Mouse (Mus musculus) T-helper 2 cell (primary cell): Measurements from ENCODE around the gene Inpp4b.

Experiments used
- in situ Hi-C: fragments of 300-600 bp; cut with MboI, MseI; formaldehyde crosslinking; loops from one replicate; pipeline ENCODE4 v1.15.1; 2025; ENCODE audit warnings: high pct_unique_total_duplicates

Inpp4b gene

DNA sequence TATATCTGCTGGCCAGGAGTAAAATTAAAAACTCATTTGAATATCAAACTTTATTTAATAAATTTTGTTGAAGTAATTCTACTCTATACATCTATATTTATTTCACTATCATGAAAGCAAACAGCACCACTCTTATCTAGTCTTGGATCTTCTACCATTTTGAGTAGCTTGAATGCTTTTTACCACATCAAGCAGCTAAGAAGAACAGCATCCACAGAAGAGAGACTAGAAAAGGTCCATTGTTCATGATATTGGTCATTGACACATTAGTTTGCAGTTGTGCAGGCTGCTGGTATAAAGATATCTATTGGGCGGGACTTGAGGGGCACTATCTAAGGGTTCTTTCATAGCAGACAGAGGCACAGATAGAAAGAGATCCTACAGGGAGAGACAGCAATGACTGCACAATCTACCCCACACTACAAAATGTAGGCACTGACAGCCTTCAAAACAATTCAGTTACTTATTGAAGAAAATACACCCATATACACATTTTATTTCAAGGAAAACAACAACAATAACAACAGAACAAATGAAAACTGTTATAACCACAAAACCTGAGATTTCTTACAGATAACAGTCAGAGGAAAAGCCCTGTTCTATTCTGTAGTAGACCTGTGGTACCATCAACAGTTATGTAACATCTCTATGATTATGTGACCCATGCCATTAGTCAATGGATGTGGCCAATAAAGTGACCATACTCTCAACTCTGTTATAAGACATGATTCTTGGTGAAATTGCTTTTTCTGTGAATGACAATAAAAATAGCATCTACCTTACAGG is 230.2 kb downstream of the Inpp4b start:
- in situ Hi-C loops, result loop anchor here (5.0 kb wide), 1 partner anchor 35 kb away; no protein-coding TSS in a partner anchor

DNA sequence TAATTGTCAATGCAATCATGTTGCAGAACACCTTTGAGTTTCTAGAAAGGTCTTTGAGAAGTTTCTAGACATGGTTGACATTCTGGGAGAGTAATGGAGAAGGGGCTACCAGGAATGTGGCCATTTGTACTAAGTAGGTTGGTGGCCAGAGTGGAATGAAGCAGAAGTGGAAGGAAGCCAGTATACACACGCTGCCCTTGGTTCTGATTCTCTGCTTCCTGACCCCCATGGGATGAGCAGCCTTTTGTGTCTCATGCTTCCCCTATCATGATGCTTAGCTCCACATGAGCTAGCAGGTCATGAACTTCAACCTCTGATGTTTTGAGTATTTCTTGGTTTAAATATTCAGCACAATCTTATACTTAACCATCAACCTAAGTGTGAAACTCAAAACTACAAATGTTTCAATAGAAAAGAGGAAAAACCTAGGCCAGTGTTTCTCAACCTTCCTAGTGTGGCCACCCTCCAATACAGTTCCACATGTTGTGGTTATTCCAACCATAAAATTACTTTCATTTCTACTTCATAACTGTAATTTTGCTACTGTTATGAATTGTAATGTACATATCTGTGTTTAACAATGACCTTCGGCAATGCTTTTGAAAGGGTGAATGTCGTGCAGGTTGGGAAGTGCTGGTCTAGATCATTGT is 233.0 kb downstream of the Inpp4b start:
- in situ Hi-C loops, result no loop called here

DNA sequence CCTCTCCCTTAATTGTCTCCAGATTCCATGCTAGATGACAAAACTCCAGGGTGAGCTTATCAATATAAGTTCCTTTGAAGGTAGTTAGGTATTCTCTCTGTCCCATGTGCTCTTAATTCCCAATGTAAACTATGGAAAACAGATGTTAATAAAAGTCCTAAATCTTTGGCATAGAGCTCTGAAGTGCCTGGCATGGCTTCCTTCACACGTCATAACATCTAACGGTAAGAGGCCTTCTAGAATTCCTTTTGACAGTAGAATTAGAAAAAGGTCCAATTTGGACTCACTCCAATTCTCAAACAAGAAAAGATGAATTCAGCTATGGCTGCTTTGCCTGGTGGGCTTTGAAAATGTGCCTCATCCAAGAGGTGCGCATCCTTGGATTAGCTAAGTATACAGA is 236.6 kb downstream of the Inpp4b start:
- in situ Hi-C loops, result no loop called here

DNA sequence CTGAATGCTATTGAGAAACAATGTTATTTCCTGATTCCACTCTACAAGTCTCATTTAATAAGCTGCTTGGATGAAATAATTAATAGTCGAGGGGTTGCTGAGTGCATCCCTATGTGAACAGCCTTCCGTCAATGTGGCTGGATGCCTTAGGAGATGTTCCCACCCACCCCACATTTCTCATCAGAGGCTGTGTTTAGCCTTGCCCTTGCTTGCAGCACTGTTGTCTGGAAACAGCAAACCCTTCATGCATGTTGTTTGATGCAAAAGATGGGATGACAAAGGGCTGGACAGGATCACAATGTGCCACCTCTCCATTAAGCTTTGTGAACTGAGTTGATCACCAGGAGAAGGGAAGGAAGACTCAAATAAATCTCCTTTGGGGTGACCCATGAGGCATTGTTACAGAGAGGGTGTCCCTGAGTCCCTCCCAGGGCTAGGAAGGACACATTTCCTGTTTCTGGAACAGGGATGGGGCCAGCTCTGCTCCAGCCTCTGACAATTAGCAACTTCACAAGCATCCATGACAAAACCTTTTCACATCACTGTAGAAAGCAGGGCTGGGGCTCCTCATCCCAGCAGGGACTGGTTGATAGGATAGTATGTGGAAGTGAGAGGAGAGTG is 239.6 kb downstream of the Inpp4b start:
- in situ Hi-C loops, result no loop called here

DNA sequence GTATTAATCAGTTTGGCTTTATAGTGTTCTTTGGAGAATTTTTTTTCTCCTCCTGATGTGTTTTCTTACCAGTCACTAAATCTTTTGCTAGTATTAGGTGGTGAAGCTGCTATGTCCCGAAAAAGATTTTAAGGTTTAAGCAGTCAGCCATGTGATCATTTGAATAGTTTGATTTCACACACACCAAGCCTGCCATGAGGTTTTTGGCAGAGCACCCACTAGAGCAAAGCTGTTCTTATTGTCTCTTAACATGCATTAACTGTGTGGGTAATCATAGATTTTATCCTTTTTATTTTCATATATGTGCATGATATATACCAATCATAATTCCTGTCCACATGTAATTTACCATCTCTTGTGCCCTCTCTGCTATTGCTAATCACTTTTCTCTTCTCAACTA is 240.6 kb downstream of the Inpp4b start:
- in situ Hi-C loops, result no loop called here

DNA sequence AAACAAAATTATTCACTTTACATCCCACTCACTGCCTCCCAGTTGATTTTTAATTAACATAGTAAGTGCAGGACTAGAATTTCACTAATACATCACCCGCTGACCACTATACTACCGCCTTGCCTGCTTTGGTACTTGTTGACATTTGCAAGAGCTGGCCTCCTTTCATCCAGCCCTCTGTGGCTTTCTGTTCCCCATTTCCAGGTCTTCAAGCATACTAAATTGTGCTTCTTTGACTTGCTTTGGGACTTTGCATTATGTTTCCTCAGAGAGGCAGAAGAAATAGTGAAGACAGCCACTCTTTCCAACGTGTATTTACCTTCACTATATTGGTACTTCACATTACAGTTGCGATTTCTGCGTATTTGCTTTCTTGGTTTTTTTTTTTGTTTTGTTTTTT is 244.4 kb downstream of the Inpp4b start:
- in situ Hi-C loops, result no loop called here

DNA sequence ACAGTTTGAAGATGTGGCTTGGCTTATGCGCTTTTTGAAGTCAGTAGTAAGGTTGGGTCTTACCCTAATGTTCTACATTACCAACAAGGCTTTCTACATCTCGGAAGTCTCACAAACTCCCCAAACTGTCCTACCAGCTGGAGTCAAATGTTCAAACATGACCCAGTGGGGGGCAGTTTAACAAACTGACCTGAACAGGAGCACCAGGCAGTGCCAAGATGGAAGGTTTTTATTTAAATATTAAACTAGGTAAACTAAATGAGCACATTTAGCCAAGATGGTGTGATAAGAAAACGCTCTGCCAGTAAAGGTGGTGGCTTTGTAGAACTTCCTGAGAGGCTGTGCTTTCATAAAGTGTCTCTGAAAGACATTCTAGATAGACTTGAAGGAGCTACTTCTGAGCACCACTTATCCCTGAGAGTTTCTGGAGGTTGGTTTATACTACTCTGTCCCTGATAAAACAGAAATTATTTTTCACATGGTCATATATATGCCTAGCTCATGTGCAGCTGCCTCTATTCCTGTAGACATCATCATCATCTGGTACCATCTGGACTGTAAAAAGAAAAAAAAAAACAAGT is 251.9 kb downstream of the Inpp4b start:
- in situ Hi-C loops, result no loop called here

DNA sequence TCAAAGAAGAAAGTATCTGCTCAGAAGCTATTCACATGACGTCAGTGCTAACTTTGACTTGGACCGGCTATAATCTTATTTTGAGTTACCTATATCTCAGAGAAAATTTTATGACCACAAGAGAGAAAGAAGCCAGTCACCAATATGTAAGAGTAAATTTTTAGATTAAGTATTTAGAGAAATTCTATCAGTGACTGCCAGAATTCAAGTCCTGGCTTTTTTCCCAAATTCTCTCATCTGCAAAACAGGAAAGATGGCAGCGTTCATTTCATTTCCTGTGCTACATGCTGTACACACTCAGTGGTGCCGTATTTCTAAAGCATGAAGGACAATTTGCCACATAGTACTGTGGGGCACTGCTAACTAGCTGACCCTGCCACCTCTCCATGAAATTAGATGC is 256.9 kb downstream of the Inpp4b start:
- in situ Hi-C loops, result no loop called here

DNA sequence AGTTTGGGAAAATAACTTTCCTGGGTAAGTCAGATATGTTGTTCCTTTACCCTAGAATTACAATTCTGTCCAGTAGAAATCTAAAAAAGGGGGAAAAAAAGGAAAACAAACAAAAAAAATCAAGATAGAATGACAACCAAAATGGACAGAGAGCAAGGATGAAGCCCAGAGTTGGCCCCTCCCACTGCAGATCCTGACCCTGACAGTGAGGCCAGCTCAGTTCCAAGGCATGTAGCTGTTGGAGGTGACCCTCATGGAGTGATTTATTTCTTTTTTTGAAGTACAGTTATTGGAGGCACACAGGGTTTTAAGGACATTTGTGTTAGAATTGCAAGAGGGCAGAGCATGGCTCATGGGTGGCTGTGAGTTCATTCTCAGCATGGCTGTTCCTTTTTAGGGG is 258.8 kb downstream of the Inpp4b start:
- in situ Hi-C loops, result no loop called here

DNA sequence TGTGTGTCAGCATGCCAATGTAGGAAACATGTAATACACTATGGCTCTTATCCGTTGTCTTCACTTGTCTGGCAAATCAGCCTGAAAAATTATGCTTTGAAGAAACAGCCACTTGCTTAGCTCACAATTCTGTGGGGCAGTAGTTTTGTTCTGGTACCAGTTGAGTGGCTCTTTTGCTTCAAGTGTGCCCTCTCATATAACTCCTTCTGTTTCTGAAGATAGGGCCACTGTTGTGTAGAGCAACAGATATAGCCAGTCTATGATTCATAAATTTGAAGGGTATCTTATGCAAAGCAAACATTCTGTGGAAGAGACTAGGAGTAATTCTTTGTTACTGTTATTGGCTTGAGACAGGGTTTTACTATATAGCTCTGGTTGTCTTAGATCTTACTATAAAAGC is 265.7 kb downstream of the Inpp4b start:
- in situ Hi-C loops, result loop anchor here (5.0 kb wide), 1 partner anchor 36 kb away; no protein-coding TSS in a partner anchor

DNA sequence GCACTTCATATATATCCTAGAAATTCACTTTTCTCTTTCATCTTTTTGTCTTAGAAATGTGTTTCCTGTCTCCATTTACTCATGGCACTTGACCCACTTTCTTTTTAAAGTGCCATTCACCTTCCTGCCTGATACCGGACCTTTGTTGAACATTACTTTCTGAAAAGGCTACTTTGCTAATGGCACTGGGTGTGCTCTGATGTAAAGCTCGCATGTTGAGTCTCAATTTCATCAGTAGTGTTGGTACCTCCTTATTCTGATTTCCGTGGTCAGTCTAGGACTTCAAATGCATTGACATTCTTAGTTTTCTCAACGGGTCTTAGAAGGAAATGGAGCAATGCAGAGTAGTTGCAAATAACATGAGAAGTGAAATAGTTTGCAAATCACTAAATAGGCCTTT is 266.7 kb downstream of the Inpp4b start:
- in situ Hi-C loops, result loop anchor here (5.0 kb wide), 1 partner anchor 37 kb away; no protein-coding TSS in a partner anchor

DNA sequence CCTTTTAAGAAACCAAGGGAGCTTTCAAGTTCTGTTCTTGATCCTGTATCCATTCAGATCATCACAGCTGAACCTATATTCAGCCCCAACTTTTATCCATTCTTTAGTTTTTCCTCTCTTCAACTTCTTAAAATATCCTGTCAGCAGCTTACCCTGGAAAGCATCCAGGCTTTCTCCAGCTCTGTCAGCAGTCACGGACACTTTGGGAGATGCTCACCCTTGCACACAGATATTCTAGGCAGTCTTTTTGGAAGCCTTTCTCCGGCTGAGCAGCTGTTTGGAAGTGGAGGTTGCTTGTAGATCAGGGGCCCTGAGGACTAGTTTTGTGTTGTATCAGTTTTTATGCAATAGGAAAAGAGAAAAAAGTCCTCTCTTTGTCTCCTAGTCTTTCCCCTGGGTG is 270.3 kb downstream of the Inpp4b start:
- in situ Hi-C loops, result no loop called here

DNA sequence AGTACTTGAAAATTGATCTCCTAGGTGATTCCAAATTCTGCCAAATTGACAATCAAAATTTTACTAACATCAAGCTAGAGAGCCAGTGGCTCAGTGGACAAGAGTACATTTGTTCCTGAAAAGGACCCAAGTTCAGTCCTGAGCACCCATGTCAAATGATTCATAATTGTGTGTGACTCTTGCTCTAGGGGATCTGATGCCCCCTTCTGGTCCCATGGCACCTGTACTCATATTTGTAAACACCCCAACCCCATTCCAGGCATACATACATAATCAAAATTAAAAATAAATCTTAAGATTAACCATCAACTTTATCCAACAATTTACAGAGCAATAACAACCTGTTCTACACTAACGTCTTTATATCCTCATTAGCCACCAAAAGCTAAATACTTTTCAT is 271.8 kb downstream of the Inpp4b start:
- in situ Hi-C loops, result no loop called here

DNA sequence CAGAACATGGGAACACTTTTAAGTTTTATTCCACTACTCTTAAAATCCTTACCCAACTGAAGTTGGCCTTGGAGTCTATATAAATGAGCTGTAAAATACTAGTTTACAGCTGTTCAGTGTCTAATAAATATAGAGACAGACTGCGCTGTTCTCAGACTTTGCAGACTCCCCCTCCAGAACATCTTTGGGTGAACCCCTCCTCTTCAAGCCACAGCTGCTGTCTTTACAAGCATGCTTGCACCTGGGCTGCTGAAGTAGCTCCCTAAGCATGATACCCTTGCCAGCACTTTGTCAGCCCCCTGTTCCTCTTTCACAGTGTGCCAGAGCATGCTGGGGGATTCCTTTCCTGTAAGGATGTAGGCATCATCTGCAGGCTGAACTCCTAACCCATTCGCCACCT is 272.2 kb downstream of the Inpp4b start:
- in situ Hi-C loops, result loop anchor here (5.0 kb wide), 1 partner anchor 118 kb away; no protein-coding TSS in a partner anchor

DNA sequence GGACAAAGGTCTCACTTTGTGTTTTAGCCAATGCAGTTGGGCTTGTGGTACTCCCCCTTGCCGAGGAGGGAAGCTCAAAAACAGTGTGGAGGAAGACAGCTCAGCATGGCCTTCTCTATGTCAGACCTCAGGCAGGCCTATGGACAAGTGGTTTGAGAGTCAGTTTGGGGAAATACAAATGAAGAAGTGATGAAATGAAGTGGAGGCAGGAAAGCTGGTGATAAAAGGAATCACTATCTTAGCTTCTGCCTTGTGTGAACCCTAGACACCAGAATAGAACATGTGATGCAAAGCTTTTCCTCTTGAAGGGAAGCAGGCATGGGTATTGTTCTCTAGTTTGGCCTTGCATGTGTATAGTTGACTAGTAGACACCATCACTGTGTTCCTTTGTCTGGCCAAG is 273.2 kb downstream of the Inpp4b start:
- in situ Hi-C loops, result loop anchor here (5.0 kb wide), 1 partner anchor 117 kb away; no protein-coding TSS in a partner anchor

DNA sequence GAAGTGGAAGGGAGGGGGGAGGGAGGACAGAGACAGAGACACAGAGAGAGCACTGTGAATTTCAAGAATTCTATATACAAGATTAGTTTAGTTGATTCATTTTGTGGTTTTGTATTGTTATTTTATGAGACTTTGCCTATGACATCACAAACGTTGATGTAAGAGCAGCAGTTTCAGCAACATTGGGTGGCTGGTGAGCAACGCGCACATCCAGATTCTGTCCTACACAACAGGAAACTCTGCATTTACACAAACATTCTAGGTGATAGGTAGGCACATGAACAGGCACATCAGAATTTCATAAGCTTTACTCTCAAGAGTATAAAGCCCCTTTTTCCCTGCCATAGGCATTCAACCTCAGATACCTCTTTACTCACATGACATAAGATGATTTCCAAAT is 276.6 kb downstream of the Inpp4b start:
- in situ Hi-C loops, result loop anchor here (5.0 kb wide), 1 partner anchor 113 kb away; no protein-coding TSS in a partner anchor

DNA sequence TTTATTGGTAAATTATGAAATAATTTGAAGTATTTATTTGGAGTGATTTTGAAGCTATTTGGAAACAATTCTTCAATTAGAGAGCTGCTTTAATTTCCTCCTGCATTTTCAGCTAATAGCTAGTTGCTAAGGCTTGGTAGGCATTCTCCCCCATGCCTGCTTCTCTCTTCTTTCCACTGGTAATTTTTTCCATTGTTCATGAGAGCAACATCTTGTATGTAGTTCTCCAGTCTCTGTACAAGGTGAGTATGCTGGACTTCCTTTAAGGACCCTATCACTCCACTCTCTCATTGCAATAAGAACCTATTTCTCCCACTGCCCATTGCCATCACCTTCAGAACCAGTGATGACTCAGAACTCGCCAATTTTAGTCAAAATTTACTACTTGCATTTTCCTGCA is 292.7 kb downstream of the Inpp4b start:
- in situ Hi-C loops, result loop anchor here (10.0 kb wide), 1 partner anchor 170 kb away; no protein-coding TSS in a partner anchor

DNA sequence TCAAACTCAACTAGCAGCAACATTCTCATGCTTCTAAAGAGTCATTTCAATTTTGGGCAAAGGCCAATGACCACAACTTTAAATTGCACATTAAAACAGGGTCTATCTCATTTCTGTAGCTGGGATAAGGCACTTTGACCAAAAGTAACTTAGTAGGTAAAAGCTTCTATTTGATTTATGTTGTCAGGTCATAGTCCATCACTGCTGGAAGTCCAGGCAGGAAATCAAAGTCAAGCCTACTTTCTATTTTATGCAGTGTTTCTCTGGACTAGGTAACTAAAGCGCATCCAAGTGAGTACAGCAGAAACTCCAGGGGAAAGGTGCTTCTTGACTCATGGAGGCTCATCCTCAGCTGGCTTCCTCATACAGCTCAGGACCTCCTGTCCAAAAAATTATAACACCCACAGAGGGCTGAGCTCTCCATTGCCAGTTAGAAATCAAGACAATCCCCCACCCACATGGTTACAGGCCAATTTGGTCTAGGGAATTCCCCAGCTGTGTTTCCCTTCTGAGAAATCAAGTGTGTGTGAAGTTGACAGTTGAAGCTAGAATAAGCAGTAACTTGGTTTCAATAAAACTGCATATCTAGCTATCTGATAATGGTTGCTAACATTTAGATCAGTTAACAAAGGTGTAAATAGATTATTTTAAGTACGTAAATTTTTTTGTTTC is 293.7 kb downstream of the Inpp4b start:
- in situ Hi-C loops, result loop anchor here (10.0 kb wide), 1 partner anchor 169 kb away; no protein-coding TSS in a partner anchor

DNA sequence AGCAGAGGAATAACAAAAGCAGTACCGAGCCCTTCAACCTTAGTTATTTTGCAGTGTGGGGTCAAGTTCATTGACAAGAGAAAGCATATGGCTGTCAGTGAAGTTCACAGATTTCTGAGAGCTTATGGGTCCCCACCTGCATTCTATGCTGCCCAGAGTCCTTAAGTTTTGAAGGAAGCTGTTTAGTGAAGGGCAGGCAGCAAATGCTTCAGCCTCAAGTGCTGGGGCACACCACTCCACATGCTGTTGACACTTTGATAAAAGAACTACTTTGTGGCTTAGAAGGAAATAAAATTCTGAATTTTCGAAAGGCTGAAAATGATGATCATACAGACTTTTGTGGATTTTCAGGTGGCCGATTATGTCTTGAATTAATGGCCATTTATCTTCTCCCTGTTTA is 296.1 kb downstream of the Inpp4b start:
- in situ Hi-C loops, result loop anchor here (10.0 kb wide), 1 partner anchor 166 kb away; no protein-coding TSS in a partner anchor

DNA sequence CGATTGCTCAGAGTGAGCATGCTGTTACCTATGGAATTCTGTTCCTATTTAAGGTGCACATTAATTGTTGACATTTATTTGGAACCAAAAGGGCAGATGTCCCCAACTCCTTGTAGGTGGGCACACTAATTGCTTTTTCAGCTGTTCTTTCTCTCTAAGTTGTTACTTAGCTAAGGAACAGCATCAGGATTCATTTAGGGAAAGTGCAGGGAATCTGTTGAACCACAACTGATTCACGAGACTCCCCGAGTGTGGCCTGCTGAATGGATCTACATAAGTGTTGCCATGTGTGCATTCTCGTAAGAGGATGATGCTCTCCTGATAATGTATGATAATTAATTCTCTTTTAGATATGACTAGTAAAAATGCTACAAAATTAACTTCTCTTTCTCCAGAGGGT is 297.5 kb downstream of the Inpp4b start:
- in situ Hi-C loops, result loop anchor here (5.0 to 10.0 kb wide), 2 partner anchors 77 to 165 kb away; no protein-coding TSS in a partner anchor

DNA sequence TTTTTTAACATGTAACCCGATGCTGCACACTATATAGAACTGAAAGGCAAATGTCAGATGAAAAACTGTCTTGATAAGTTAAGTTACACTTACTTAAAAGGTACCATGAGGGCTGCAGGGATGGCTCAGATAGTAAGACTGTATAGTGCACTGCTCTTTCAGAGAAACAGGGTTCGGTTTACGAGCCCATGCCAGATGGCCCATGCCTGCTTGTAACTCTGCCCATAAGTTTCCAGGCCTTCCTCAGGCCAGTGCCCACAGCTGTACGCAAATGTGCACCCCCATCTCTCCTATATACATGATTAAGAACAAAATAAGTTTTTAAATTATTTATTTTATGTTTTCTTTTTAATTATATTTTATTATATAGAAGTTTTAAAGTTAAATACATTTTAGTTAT is 300.7 kb downstream of the Inpp4b start:
- in situ Hi-C loops, result loop anchor here (5.0 kb wide), 1 partner anchor 74 kb away; no protein-coding TSS in a partner anchor
